Mouse (Mus musculus) embryonic facial prominence, embryonic 11.5 days (tissue): ENCODE results near the gene Olfr47. TPM values are rescaled to one million over a fixed set of nuclear protein-coding genes. Genes with fewer than 3 reads are reported as not detected.

Experiments used
- ATAC-seq: fragments of 200-750 bp; cut with Nextera tagmentation; replicated peaks from 2 replicates; pipeline ENCODE4 v1.8.0; 2017; ENCODE audit warnings: low read depth; ENCODE audit not compliant: insufficient number of reproducible peaks, low FRiP score, low TSS enrichment
- DNase-seq: peaks from one replicate; pipeline ENCODE4 v3.0.0-alpha.2; 2015; ENCODE audit warnings: low spot score
- H3K27ac ChIP-seq: fragments of 300-500 bp; sonication (generic); replicated peaks from 2 replicates; pipeline ENCODE4 v1.5.1; 2014; ENCODE audit warnings: mild to moderate bottlenecking, low read depth, low read length, control low read depth
- H3K27me3 ChIP-seq: fragments of 300-500 bp; sonication (generic); 2 replicates; pipeline ENCODE4 v1.6.1; 2014; ENCODE audit warnings: mild to moderate bottlenecking, low read length, moderate library complexity, mixed read lengths; ENCODE audit not compliant: control insufficient read depth, insufficient read depth
- H3K36me3 ChIP-seq: fragments of 300-500 bp; sonication (generic); replicated peaks from 2 replicates; pipeline ENCODE4 v1.6.1; 2014; ENCODE audit warnings: low read depth, mild to moderate bottlenecking, low read length, moderate library complexity, mixed read lengths; ENCODE audit not compliant: control insufficient read depth, insufficient read depth
- H3K4me1 ChIP-seq: fragments of 300-500 bp; sonication (generic); 2 replicates; pipeline ENCODE4 v1.6.1; 2014; ENCODE audit warnings: low read length, mixed read lengths; ENCODE audit not compliant: control insufficient read depth, insufficient read depth
- H3K4me2 ChIP-seq: fragments of 300-500 bp; sonication (generic); 2 replicates; pipeline ENCODE4 v1.6.1; 2014; ENCODE audit warnings: low read depth, mild to moderate bottlenecking, control low read depth, low read length, moderate library complexity
- H3K4me3 ChIP-seq: fragments of 300-500 bp; sonication (generic); 2 replicates; pipeline ENCODE4 v1.5.1; 2014; ENCODE audit warnings: low read depth, low read length, control low read depth
- H3K9ac ChIP-seq: fragments of 300-500 bp; sonication (generic); replicated peaks from 2 replicates; pipeline ENCODE4 v1.6.1; 2014; ENCODE audit warnings: mild to moderate bottlenecking, control low read depth, low read length
- H3K9me3 ChIP-seq: fragments of 300-500 bp; sonication (generic); replicated peaks from 2 replicates; pipeline ENCODE4 v1.6.1; 2016; ENCODE audit warnings: mild to moderate bottlenecking, low read length, inconsistent platforms, mixed read lengths; ENCODE audit not compliant: control insufficient read depth
- WGBS: fragments of 180-500 bp; shearing (Covaris S2); extraction: QIAGEN DNeasy Blood & Tissue Kit; methylation state at CpG from one replicate; pipeline ENCODE4 v1.1.7; 2014; 5-methylcytosine and 5-hydroxymethylcytosine counted together
- polyA plus RNA-seq: library from polyadenylated mRNA; unstranded; fragments of >200 nt; fragmentation: Nextera tagmentation; extraction: Ambion mirVana; gene quantifications from 2 replicates; pipeline ENCODE4 v1.2.1, GENCODE M21; 2014

Olfr47 gene
- polyA plus RNA-seq, 1 experiment from 2014 or later = not detected

GRCm38 (mm10) chr6:43278247-43278646 is 46.9 kb downstream of the Olfr47 start:
- Histone ChIP-seq H3K4me1 (no peaks in the 10 kb centered on the region), H3K4me3 (no peak overlapping the region), H3K27ac (no peak overlapping the region), H3K27me3 (no peaks in the 10 kb centered on the region), H3K9me3 (no peaks in the 10 kb centered on the region), H3K36me3 (no peaks in the 10 kb centered on the region), H3K4me2 (no peak overlapping the region), H3K9ac (no peak overlapping the region)
- DNase-seq (peak; percentile 24), ATAC-seq (no peak)

GRCm38 (mm10) chr6:43280481-43280880 is 49.2 kb downstream of the Olfr47 start:
- 96% methylated on average over 5 of the region's 5 CpGs for WGBS

More at GRCm38 (mm10) chr6:43280481-43280880, 49.2 kb downstream of the Olfr47 start:
- no peak for ATAC-seq
- no peaks in the 10 kb centered on the region for H3K27me3 ChIP-seq
- H3K9ac ChIP-seq = no peak overlapping the region
- H3K4me2 ChIP-seq = no peak overlapping the region
- H3K9me3 ChIP-seq = no peaks in the 10 kb centered on the region
- H3K4me3 ChIP-seq = no peak overlapping the region
- no peaks in the 10 kb centered on the region for H3K4me1 ChIP-seq
- no peaks in the 10 kb centered on the region for H3K36me3 ChIP-seq
- no peak for DNase-seq
- no peak overlapping the region for H3K27ac ChIP-seq

Other genes with a start within 250 kb of the Olfr47 start
- gene Olfr441, start 125.2 kb upstream of the Olfr47 start, polyA plus RNA-seq = not detected in 2 replicates
- gene Olfr237-ps1, start 85.0 kb upstream of the Olfr47 start, polyA plus RNA-seq = not detected in 2 replicates
- gene Olfr437, start 68.2 kb upstream of the Olfr47 start, polyA plus RNA-seq = not detected in 2 replicates
- gene Olfr13, start 59.4 kb upstream of the Olfr47 start, polyA plus RNA-seq = not detected in 2 replicates
- gene Olfr435, start 34.4 kb upstream of the Olfr47 start, polyA plus RNA-seq = not detected in 2 replicates
- gene Olfr434, start 18.5 kb upstream of the Olfr47 start, polyA plus RNA-seq = not detected in 2 replicates
- 4.5 and 5.7 TPM in 2 replicates for gene Arhgef5, start 34.1 kb downstream of the Olfr47 start, polyA plus RNA-seq
- not detected in 2 replicates for gene Nobox, start 78.0 kb downstream of the Olfr47 start, polyA plus RNA-seq